Comparison of ENCODE assay signal across 24 mouse cellular contexts in the genomic region with DNA sequence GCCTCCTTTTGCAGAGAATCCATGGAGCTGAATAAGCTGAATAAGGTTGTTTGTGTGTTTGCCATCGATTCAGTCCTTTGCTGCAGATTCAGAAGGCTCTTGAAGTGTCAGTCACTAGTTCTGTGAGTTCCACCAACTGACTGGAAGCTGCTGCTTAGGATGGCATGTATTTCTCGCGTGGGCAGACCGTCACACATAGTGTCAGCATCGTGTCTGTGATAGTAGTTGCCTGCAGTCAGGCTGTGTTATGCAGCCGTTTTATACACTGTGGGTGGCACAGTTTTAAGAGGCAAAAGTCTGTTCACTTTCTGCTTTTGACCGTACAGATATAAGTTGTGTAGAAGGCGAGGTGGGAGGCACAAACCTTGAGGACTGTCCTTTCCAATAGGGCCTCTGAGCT. TPM values are rescaled to one million over a fixed set of nuclear protein-coding genes. Genes with fewer than 3 reads are reported as not detected.
DNase-seq lines count a peak whose midpoint lies in the region; ATAC-seq and TF ChIP-seq lines count a peak whose summit lies in the region.
"Had no signal": no experiment of that assay in that cellular context is flagged by ENCODE, and none has a peak within 500 bp of the region (broad histone marks: within the 10 kb centered on the region; RNA-seq: fewer than 3 reads in every experiment).

No protein-coding gene starts in this region.

- no peak for ATAC-seq in neural tube, embryonic 15.5 days (ENCODE audit: low FRiP score)
- ATAC-seq: forebrain, embryonic 16.5 days; liver, embryonic 12.5 days had no signal

- WGBS in neural tube, embryonic 15.5 days = 83% methylated on average over 8 of the region's 8 CpGs

- peaks cover 10% of the 10 kb centered on the region; the same call in 1 of the 2 replicates for H3K36me3 ChIP-seq in neural tube, embryonic 15.5 days
- H3K36me3 ChIP-seq: embryonic facial prominence, embryonic 12.5 days; liver, embryonic 12.5 days; lung, embryonic 15.5 days had no signal

- no peaks in the 10 kb centered on the region for H3K27me3 ChIP-seq in neural tube, embryonic 15.5 days (replicated peaks)
- H3K27me3 ChIP-seq: CH12.LX; embryonic facial prominence, embryonic 12.5 days; heart, embryonic 12.5 days; liver, embryonic 12.5 days; lung, embryonic 15.5 days had no signal

- no peak overlapping the region for H3K4me3 ChIP-seq in layer of hippocampus, adult 2 months
- no peak overlapping the region for H3K4me3 ChIP-seq in neural tube, embryonic 15.5 days (replicated peaks)
- H3K4me3 ChIP-seq: embryonic facial prominence, embryonic 12.5 days; heart, embryonic 12.5 days; liver, embryonic 12.5 days; lung, embryonic 15.5 days; myocyte had no signal

- no peak overlapping the region for H3K4me2 ChIP-seq in neural tube, embryonic 15.5 days
- H3K4me2 ChIP-seq: embryonic facial prominence, embryonic 12.5 days; heart, embryonic 12.5 days; liver, embryonic 12.5 days; lung, embryonic 15.5 days had no signal

- no peak overlapping the region for H3K9ac ChIP-seq in neural tube, embryonic 15.5 days (replicated peaks)
- H3K9ac ChIP-seq: embryonic facial prominence, embryonic 12.5 days; heart, embryonic 12.5 days; liver, embryonic 12.5 days; lung, embryonic 15.5 days had no signal

- no peak overlapping the region for H3K27ac ChIP-seq in layer of hippocampus, adult 2 months
- no peak overlapping the region for H3K27ac ChIP-seq in neural tube, embryonic 15.5 days (replicated peaks)
- H3K27ac ChIP-seq: embryonic facial prominence, embryonic 12.5 days; liver, embryonic 12.5 days; lung, embryonic 15.5 days; macrophage had no signal

- intact Hi-C loops in left cerebral cortex, postnatal 25 days (cut with DNase I) = no loop called here

- peak; percentile 41 to 47 for DNase-seq in layer of hippocampus, adult 2 months (ENCODE audit: low spot score in 2 of 2)
- DNase-seq in layer of hippocampus, postnatal 25 days (ENCODE audit: extremely low spot score in 1 of 2, low spot score in 1 of 2) = no peak
- DNase-seq in layer of hippocampus, adult 9-10 months (ENCODE audit: low spot score) = peak; percentile 7
- peak; percentile 47 to 91 for DNase-seq in left cerebral cortex, postnatal 25 days (ENCODE audit: low spot score in 2 of 2)
- DNase-seq in telencephalon, adult 2 months (ENCODE audit: low read depth, low spot score) = peak; percentile 62
- no peak for DNase-seq in heart, adult 9 months (ENCODE audit: low spot score in 2 of 2)
- DNase-seq in lung, adult 18-20 months = no peak
- DNase-seq: cerebellum, adult 18-20 months; gastrocnemius, postnatal 36 days; heart, postnatal 4 days; kidney, adult 2 months; kidney, postnatal 14 days; midbrain, embryonic 14.5 days; retina, postnatal 1 day; thymus, postnatal 36 days had no signal

- no peak for TF ChIP-seq CTCF in layer of hippocampus, adult 2 months (conservative IDR thresholded peaks at IDR 0.05)

- no peaks in the 10 kb centered on the region for H3K4me1 ChIP-seq in neural tube, embryonic 15.5 days
- H3K4me1 ChIP-seq: embryonic facial prominence, embryonic 12.5 days; heart, embryonic 12.5 days; liver, embryonic 12.5 days; lung, embryonic 15.5 days had no signal

- no peaks in the 10 kb centered on the region for H3K9me3 ChIP-seq in neural tube, embryonic 15.5 days (replicated peaks)
- H3K9me3 ChIP-seq: embryonic facial prominence, embryonic 12.5 days; liver, embryonic 12.5 days; lung, embryonic 15.5 days had no signal

RNA-seq across cellular contexts. Expression of gene Ccdc91, which starts 42.3 kb away (rescaled TPM):
- 10 to 100 TPM; 33.3 to 34.2 TPM for total RNA-seq in layer of hippocampus, adult 2 months (2021)
- total RNA-seq in layer of hippocampus, postnatal 25 days (2021) = 10 to 100 TPM; 30.3 to 30.7 TPM
- total RNA-seq in left cerebral cortex, postnatal 25 days (2021) = 10 to 100 TPM; 33.4 to 36.0 TPM
- polyA plus RNA-seq in neural tube, embryonic 15.5 days (2015; fragmentation: Nextera tagmentation; extraction: Ambion mirVana) = 45.5 and 49.0 TPM in 2 replicates

Comparison
In these comparisons a context has a peak if more than half of its experiments do, and no peak if none do; other contexts are left out.
1. DNase-seq: peak in layer of hippocampus, adult 2 months (2 of 2), layer of hippocampus, adult 9-10 months (single experiment), left cerebral cortex, postnatal 25 days (2 of 2) and telencephalon, adult 2 months (single experiment); none in layer of hippocampus, postnatal 25 days (0 of 2), heart, adult 9 months (0 of 2) and lung, adult 18-20 months (0 of 2).